Mouse (Mus musculus) CH12.LX (cell line): ENCODE data around the gene Bpifb2.

ENCODE experiments used
- CHD1 ChIP-seq: IDR thresholded peaks from 2 replicates; pipeline ENCODE4 v1.6.1; 2012; ENCODE audit warnings: low read depth, low read length, improper control_type of control experiment, inconsistent platforms
- CHD2 ChIP-seq: IDR thresholded peaks from 2 replicates; pipeline ENCODE4 v1.6.1; 2011; ENCODE audit warnings: low read length, improper control_type of control experiment
- CTCF ChIP-seq, 2 experiments: IDR thresholded peaks in 1 of 2; conservative IDR thresholded peaks in 1 of 2; 2 replicates each; pipeline ENCODE4 v1.5.1; 2011 to 2012; ENCODE audit warnings: low read depth in 2 of 2, low read length in 2 of 2, improper control_type of control experiment in 1 of 2, inconsistent platforms in 1 of 2, mild to moderate bottlenecking in 1 of 2, moderate library complexity in 1 of 2
- EP300 ChIP-seq: IDR thresholded peaks from 2 replicates; pipeline ENCODE4 v1.6.1; 2011; ENCODE audit warnings: low read length, improper control_type of control experiment
- IRF4 ChIP-seq: IDR thresholded peaks from 2 replicates; pipeline ENCODE4 v1.6.1; 2014; ENCODE audit warnings: low read depth, mild to moderate bottlenecking, inconsistent platforms, low read length, improper control_type of control experiment
- MAFK ChIP-seq: IDR thresholded peaks from 2 replicates; pipeline ENCODE4 v1.6.1; 2011; ENCODE audit warnings: low read length, improper control_type of control experiment; ENCODE audit not compliant: insufficient replicate concordance
- NELFE ChIP-seq: IDR thresholded peaks from 2 replicates; pipeline ENCODE4 v1.6.1; 2011; ENCODE audit warnings: low read depth, low read length, improper control_type of control experiment
- RAD21 ChIP-seq: IDR thresholded peaks from 2 replicates; pipeline ENCODE4 v1.6.1; 2011; ENCODE audit warnings: low read depth, mild to moderate bottlenecking, low read length, improper control_type of control experiment, moderate library complexity
- USF1 ChIP-seq: IDR thresholded peaks from 2 replicates; pipeline ENCODE4 v1.6.1; 2014; ENCODE audit warnings: low read depth, mild to moderate bottlenecking, inconsistent platforms, low read length, improper control_type of control experiment
- USF2 ChIP-seq: conservative IDR thresholded peaks from 2 replicates; pipeline ENCODE4 v1.6.1; 2011; ENCODE audit warnings: low read depth, low read length, improper control_type of control experiment
- ZC3H11A ChIP-seq: IDR thresholded peaks from 2 replicates; pipeline ENCODE4 v1.6.1; 2012; ENCODE audit warnings: low read depth, mild to moderate bottlenecking, inconsistent platforms, low read length, improper control_type of control experiment
- ZKSCAN1 ChIP-seq: IDR thresholded peaks from 2 replicates; pipeline ENCODE4 v1.6.1; 2012; ENCODE audit warnings: low read depth, inconsistent platforms, low read length, improper control_type of control experiment, borderline replicate concordance

GRCm38 (mm10) chr2:153853544-153853943 lies 21.3 kb upstream of the Bpifb2 start:
- TF ChIP-seq IRF4, result no peak
- no peak for TF ChIP-seq MAFK
- no peak for TF ChIP-seq CTCF (conservative IDR thresholded peaks at IDR 0.05 in 1 of 2, IDR thresholded peaks at IDR 0.05 in 1 of 2; ENCODE audit: low read depth in 2 of 2, low read length in 2 of 2)
- TF ChIP-seq USF1, result no peak
- TF ChIP-seq NELFE, result no peak
- no peak for TF ChIP-seq USF2
- no peak for TF ChIP-seq CHD2
- TF ChIP-seq CHD1, result no peak
- TF ChIP-seq RAD21, result no peak
- TF ChIP-seq ZC3H11A, result no peak
- TF ChIP-seq EP300, result no peak
- TF ChIP-seq ZKSCAN1, result no peak
